Mouse (Mus musculus) neural tube, embryonic 10.5 days (tissue): ENCODE measurements at regions not wholly inside any gene's neighbourhood (a gene's known extent, or its start where the extent isn't known, plus 50 kb on each side); places are given as distances from the start of the nearest gene placed in this dataset.
A peak's percentile ranks its signal among the peaks of the same experiment; 100 is the strongest.

Source experiments
- DNase-seq: peaks from one replicate; pipeline ENCODE4 v3.0.0-alpha.2; 2017; ENCODE audit warnings: low spot score; ENCODE audit errors: extremely low spot score

DNA sequence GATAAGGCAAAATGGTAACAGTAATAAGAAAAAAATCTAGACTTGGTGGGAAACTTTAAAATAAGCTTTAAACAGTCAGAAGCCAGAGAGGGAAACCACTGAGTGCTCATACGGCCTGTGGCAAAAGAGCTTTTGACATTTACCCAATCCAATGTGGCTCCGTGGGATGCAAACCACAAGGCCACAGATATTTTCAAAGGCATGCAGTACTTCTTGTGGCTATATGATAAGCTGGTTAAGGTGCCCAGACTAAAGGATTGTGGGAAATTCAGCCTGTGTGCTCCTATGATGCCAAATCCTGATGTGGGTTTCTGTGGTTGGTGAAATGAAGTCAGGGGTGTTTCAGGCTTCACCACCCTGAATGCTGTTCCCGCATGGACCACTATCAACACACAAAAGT lies 355.8 kb downstream of the Sorl1 start:
- no peak for DNase-seq

DNA sequence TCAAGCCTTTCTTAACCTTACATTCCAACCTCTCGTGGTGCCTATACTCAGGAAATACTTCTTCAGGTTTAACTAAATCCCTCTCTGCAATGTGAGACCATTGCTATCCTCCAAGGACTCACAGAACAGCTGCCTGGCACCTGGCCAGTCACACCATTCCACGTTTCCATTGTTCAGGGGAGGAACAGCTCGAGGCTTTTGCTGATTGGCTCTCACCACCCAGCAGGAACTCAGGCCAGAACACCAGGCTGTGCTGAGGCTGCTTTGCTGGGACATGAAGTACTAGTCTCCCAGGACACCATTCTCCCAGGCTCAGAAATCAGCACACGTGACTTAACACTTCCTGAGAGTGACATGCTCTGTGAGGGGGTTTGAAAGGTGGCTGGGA lies 357.6 kb downstream of the Sorl1 start:
- peak; percentile 33 for DNase-seq

DNA sequence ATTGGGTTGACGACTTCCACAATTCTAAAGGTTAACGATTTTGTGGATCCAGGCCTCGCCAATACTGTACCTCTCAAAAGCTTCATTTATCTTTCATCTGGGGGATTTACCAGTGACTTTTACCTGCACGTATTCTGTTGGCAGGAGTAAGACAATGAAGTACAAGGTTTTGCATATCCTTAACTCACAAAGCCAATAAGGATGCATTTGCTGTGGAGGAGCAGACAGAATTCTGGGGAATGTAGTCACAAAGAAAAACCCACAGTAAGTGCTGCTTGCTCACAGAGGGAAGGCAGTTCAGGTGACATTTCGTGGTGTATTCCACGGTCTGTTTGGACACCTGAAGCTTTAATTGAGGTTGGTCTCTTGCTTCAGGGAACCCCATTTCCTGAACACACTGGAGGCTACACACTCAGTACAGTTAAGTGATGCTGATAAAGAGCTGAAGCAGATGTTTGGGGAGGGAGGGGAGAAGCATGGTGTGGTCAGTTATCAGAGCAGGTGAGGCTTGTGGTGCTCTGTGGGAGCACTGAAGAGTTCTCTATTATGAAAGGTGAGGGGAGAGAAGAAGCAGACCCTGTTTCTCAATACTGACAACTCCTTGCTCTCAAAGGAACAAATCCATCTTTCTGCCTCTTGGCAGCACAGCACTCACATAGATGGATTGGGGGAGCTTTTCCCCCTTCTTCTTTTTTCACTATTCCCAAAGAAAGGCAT lies 358.1 kb downstream of the Sorl1 start:
- no peak for DNase-seq

DNA sequence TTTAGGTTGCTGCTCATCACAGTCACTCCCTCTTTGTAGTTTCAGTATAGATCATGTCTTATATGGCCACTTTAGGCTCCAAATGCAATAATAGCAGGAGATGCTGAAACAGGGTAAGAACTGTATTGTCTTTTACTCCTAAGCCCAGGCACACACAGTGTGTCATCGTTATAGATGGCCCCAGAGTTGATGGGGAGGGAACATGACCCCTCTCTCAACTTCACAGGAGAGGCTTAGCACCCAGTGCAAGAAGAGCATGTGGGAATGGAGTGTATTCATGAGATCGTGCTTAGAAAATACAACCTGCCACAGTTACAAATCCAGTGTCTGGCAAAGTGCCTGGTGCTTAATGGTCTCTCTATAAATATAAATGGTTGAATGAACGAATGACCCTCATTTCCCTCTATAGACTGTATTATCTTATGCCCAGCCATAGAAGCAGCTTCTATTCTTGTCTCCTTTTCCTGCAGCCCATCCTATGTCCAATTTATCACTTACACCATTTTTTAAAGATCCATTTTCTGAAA lies 363.0 kb downstream of the Sorl1 start:
- no peak for DNase-seq

DNA sequence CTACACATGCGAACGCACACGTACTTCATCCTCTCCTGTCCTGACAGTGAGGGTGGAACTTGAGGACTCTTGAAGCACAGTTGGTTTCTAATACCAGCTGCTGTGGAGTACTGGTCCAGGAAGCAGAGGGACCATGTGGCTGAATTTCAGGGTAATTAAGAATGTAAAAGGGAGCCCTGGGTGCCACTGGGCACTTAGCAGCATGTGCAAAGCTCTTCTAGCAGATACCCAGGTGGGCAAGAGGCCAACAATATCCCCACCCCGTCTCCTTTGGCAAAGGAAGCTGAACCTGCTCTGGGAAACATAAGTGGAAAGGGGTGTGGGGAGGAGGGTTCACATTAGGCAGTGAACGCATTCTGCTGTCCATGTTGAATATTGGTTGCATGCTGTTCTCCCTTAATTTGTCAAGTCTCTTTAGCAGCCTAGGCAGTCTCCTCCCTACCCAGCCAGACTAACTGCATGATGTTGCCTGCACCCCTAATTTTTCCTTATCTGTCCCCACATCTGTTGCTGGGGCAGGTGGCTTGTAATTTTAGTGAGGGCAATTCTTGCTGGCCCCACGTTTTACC lies 369.6 kb downstream of the Sorl1 start:
- no peak for DNase-seq

DNA sequence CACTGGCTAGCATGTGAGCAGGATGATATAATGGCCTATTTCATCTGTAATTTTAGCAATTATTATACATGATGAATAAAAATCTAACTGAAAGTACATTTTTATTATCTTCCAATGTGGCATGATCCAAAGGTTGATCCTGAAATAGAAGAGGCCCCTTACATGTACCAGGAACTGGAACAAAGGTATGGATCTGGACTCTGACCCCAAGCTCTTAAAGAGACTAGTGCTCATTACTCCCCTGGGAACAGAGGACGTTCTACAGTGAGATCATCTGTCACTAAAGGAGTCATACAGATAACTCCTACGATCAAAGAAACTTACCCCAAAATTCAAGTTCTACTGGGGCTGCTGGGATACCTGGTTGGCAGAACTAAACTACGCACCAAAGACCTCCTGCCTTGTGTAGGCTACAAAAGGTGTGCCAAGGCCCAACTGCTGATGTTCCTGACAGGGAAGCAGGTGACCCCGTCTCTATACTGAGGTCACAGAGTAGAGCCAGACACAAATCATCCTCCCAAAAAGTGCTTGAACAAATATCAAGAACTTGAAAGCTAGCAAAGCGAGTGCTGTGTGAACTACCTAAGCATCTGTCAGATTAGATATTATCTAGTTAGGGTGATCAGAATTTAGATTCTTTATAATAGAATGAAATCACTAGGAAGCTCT lies 378.0 kb downstream of the Sorl1 start:
- no peak for DNase-seq

DNA sequence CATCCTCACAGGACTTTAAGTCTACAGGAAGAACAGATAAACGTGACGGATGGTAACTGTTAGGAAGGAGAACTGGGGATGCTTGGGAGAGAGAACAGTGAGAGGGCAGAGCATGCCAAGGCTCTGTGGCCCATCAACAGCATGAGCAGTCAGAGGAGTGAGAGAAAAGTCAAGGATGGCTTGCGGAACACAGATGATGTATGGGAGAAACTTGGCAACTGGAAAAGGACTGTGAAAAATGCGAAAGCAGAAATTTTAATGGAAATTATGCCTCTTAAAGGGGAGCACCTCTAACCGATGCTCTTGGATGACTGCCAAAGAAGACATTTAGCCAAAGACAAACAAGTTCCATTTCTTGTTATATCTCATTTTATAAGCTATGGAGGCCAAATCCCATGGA lies 382.6 kb downstream of the Sorl1 start:
- no peak for DNase-seq

DNA sequence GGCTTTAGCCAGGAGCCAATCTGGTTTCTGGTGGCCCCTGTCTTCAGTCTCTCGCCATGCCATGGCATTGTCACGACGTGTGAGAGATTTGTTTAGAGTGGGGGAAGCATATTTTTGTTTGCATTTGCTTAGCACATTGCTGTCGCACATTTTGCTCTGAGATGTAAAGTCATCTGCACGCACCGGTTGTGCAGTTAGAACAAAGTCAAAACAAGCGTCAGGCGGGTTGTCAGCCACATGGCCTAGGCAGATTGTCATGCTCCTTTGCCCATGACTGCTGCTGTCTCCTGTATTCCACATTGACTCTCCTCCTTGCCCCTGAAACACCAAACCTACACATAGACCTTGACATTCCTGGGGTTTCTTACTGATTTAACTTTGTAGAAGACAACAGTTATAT lies 383.6 kb downstream of the Sorl1 start:
- DNase-seq = no peak

DNA sequence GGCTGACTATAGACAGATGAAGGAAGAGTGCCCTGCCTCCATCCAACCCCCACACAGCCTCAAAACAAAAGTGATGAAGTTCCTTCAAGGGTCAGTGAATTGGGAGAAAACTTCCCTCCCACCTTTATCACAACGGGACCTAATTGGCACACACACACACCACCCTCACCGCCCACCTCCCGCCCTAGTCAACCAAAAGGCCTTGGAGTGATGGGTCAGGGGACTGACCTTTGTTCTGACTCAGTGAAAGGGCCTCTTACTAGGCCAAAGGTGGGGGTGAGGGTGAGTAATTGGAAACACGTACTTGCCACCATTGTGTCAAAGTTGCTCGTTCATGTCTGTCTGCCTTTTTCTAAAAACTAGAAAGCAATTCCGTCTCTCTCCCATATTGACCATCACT lies 386.4 kb downstream of the Sorl1 start:
- DNase-seq = no peak

DNA sequence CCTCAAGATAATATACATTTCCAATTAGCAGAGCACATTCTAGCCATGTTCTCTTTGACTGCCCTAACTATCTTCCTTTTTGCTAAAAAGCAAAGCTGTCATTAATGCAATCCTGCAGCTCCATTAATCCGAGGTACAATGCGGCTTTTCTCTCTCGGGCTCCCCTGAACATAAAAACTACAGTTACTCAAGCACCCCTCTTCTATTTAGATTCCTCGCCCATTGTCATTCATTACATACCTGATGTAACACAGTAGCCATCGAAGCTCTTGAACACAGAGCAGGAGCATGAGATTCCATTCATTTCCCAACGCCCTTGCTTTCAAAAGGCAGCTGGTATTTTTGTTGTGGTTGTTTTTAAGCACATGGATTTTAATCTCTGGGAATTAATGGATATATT lies 387.2 kb downstream of the Sorl1 start:
- no peak for DNase-seq

DNA sequence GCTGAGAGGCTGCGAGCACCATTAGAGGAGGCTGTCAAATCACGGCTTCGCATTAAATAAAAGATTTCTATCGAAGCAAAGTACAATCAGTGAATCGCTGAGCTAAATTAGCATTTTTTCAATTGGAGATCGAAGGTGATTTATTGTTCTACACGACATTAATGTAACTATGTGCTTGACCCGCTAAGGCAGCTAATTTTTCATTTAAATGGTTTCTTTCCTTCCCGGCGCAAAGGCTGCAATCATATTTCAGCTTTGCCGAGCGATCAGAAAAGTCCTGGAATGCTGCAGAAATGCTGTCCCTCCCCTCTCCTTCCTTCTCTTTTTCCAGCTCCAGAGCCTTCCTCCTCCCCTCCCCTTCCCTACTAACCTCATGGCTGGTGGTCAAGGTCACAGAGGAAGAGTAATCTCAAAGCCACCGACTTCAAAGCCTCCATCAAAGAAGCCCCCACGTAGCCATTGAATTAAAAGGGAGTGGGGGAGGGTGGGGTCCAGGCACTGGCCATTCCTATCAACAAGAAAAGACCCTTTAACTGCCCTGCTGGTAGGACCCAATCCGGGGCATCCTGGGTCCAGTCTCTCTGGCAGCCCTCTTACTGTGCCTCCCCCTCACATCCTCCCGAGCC lies 387.8 kb downstream of the Sorl1 start:
- peak; percentile 74 for DNase-seq

DNA sequence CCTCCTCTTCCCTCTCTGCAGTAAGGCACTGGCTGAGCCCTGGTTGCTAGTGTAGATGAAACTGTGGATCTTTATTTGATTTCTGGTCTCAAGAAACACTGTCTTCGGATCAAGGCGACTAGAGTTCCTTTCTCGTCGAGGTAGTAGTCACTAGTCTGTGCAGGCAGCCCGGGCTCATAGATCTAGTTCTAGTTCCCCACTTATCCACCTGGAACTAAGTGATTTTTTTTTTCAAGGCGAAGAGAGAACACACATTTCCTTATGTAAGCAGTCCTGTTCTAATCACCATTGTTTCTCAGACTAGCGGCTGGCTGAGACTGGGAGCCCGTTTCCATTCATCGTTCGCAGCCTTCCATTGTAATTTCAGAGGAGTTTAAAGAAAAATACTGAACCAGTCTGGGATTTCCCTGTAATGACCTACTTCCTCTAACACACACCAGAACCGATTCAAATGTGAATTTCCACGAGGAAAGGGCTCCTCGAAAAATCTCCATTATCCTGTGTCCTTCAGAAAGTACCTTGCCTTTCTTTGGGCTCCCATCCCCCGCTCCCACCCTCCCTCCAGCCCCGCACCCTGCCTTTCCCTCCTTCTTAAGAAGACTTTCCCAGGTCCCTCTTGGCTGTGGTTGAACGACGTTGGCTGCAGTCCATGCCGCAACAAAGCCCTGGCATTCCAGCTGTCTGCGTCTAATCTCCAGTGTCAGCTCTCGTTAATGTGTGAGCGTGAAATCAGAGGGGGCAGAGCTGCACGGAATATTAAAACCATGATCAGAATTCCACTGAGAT lies 388.5 kb downstream of the Sorl1 start:
- peak; percentile 75 for DNase-seq

DNA sequence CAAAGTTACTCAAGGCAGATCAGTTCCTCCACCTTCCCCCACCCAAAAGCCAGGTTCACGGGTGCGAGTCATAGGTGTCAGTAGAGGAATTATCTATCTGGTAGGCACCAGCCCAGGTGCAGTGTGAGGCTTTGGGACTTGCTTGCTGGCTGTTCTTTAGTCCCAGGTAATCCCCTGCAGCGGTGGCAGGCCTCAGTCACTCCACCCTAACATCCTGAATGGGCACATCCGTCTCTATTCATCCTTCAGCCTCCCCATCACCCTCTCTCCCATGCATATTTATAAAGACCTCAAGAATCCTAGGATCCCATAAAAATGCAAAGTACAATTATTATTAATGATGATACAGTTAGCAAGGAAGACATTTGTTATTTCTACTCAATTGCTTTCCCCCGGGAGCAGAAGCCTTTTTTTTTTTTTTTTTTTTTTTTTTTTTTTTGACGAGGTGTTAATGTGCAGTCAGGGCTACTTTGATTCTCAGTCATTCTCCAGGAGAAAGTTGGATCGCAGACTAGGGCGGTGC lies 389.1 kb downstream of the Sorl1 start:
- DNase-seq = no peak

DNA sequence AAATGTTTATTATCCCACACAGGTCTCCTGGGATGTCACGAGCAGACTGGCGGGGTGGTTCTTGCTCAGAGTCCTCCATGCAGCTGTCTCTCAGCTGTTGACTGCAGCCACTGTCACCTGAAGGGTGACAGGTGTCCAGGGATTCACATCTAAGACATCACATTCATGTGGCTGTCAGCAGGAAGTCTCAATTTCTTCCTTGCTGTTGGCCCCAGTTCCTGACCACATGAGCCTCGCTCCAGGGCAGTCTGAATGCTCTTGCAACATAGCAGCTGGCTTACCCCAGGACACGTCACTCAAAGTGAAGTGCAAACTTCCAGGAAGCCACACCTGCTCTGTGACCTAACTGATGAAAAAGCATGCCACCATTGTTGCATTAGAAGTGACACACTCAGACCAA lies 402.5 kb downstream of the Sorl1 start:
- no peak for DNase-seq

DNA sequence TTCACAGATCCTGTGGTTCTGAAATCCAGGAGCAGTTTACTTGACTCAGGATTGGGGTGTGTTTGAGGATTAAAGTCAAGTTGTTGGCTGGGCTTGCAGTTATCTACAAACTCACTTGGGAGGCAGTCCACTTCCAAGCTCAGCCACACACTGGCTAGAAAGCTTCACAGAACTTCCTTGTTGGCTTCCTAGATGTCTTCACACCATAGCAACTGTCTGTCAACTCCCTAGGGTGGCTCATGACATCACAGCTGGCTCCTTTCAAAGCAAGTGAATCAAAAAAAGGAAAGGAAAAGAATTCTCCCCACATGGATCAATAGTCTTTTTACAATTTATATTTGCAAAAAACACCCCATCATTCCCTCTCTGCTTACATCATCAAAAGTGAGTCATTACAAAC lies 408.9 kb downstream of the Sorl1 start:
- DNase-seq = no peak

DNA sequence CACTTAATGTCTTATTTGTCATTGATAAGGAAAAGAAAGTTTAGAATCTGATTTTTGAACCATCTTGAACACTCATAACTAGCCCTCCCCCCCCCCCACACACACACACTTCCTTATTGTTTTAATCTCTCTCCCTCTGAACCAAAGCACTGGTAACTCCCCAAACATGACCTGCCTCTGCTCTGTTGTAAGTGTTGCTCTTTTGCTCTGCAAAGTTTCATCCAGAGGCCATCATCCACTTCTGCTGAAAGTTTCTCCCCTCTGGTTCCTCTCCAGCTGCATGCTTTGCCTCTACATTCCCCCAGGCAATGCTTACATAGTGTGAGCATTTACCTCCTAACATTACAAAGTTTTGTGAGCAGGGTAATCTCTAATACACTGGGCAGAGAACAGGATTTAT lies 418.1 kb downstream of the Sorl1 start:
- no peak for DNase-seq

DNA sequence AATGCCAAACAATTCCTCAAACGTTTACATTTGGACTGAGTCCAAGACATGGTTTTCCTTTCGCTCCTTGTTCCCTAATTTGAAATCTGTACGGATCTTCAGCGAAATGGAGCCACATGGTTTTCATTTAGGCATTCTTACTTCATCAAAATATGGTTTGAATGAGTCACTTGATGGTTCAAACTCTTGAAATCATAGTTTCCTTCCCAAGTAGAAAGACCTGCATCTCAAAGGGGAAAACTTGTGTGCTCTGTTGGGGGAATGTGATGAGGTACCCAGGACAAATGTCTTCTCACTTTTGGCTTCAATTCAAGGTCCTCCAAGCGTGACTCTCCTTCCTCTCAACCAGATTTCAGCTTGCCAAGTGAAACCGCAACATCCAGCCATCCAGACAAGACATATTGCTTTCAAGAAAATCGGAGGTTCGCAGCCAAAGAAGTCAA lies 418.6 kb downstream of the Sorl1 start:
- no peak for DNase-seq

DNA sequence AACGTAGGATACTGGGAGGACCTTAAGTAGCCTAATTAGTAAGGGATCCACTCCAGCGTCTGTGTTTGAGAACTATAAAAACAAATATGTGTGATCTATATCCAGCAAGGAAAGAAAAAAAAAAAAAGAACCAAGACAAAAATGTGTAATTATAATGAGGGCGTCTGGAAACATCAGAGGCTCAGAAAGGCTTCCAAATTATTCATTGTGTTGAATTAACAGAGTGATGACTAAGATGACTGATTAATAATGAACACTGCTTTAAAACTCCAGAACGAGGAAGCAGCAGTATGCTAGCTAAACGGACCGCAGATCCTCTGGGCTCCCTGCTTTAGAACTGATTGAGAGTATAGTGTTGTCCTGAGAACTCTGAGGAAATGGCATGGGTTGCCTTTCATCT lies 421.0 kb downstream of the Sorl1 start:
- no peak for DNase-seq

DNA sequence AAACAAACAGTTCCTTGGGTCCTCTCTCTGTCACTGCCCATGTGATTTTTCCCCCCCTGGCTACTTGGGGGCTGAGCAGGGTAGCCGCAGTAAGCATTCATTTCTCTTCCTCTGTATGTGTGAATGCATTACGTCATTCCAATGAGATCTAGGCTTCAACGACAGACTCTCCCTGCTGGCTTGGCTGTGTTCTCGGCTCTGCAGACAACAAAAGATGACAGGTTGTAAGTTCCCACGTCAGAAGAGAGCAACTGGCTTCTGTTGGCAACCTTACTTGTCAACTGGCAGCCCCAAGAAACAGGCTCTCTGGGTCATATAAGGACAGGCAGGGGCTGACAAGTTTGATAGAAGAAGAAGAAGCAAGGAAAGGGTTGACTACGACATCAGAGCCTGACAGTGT lies 423.4 kb downstream of the Sorl1 start:
- DNase-seq = no peak

DNA sequence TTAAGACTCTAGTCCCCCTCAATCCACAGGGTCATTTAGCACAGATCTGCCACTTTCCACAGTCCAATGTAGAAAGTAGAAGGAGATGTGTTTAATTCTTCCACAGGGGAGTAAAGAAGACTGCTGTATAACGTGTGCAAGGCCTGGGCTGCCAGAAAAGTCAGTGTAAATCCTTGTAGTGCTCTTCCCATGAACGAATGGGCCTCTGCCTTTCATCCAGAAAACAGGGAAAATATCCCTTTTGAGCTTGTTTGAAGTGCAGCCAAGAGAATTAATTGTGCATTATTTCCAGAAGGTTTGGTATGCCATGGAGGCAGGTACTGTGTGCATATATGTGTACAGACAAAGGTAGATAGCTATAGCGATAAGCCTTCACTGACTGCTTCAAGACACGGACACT lies 425.1 kb downstream of the Sorl1 start:
- no peak for DNase-seq
